Mouse (Mus musculus): ENCODE results near the gene Gdi2. TPM values are rescaled to one million over a fixed set of nuclear protein-coding genes. Genes with fewer than 3 reads are reported as not detected.

The Gdi2 gene
- polyA plus RNA-seq, 1 experiment from 2014 or later: 443 TPM

- Histone ChIP-seq H3K4me3 (replicated peaks) (no peak overlapping the region), H3K36me3 (no peaks in the 10 kb centered on the region), H3K27me3 (replicated peaks) (no peaks in the 10 kb centered on the region), H3K9ac (no peak overlapping the region), H3K4me1 (replicated peaks) (no peaks in the 10 kb centered on the region), H3K4me2 (replicated peaks) (no peak overlapping the region), H3K27ac (no peak overlapping the region), H3K9me3 (no peaks in the 10 kb centered on the region)
- WGBS: 70% methylated on average over 4 of the region's 4 CpGs
- no peak; the same call in 1 of the 2 replicates for ATAC-seq
These were observed 5.4 kb upstream of the Gdi2 start for GRCm38 (mm10) chr13:3532451-3532850.

DNA sequence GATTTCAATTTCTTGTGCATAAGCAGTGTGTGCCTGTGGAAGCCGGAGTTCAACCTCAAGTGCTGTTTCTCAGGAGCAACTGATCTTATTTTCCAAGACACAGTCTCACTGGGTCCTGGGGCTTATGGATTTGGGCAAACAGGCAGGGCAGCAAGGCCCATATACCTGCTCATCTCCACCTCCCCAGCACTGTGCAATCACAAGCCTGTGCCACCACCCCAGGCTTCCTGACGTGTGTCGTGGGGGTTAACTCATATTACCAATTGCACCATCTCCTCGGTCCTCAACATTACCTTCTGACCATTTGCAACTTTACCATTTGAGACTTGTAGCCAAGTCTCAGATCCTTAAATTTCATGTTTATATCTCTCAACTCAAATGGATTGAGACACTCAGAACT is 3.7 kb upstream of the Gdi2 start:
- WGBS: 95% methylated on average over 4 of the region's 4 CpGs

DNA sequence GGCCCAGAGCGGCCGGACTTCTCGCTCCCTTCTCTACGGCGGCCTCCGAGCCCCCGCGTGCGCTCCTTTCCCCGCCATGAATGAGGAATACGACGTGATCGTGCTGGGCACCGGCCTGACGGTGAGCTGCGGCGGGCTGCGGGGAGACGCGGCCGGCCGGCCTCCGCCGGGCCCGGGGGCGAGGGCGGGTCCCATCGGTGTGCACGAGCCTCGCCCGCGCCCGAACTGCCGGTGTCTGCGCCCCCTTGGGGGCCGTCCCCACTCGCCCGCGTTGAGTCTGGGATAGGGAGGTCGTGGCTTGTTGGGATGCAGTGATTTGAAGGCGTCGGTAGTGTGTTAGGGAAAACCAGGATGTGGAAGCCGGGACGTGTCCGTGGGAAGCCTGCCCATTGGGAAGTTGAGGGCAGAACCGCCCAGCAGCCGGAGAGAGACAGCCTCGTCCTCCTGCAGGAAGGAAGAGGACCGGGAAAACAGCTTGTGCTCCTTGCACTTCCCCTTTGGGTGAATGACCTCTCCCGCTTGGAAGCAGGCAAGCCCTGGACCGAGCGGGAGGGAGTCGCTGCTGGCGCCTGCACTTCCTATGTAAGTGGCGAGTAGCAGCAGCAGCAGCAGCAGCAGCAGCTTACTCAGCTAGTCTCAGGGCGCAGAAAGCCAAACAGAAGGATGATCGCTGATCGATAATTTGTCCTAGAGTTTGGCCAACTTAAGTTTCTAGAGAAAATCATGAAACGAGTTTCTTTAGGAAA is 533 bp downstream of the Gdi2 start:
- under 1% methylated on average over 59 of the region's 59 CpGs for WGBS
- H3K4me2 ChIP-seq (replicated peaks): peak overlapping the region; percentile 66
- no peaks in the 10 kb centered on the region for H3K27me3 ChIP-seq (replicated peaks)
- ATAC-seq: peak; percentile 79
- H3K27ac ChIP-seq: peak overlapping the region; percentile 100
- no peaks in the 10 kb centered on the region for H3K9me3 ChIP-seq
- H3K9ac ChIP-seq: peak overlapping the region; percentile 95
- peak overlapping the region; percentile 93 for H3K4me3 ChIP-seq (replicated peaks)
- H3K4me1 ChIP-seq (replicated peaks): peaks cover 6% of the 10 kb centered on the region; the same call in 1 of the 2 replicates
- no peaks in the 10 kb centered on the region for H3K36me3 ChIP-seq

More for the DNA sequence above, 3.7 kb upstream of the Gdi2 start:
- Histone ChIP-seq H3K4me2 (replicated peaks) (no peak overlapping the region), H3K4me1 (replicated peaks) (no peaks in the 10 kb centered on the region), H3K4me3 (replicated peaks) (no peak overlapping the region), H3K9me3 (no peaks in the 10 kb centered on the region), H3K9ac (no peak overlapping the region), H3K27me3 (replicated peaks) (no peaks in the 10 kb centered on the region), H3K27ac (no peak overlapping the region), H3K36me3 (no peaks in the 10 kb centered on the region)
- no peak for ATAC-seq

DNA sequence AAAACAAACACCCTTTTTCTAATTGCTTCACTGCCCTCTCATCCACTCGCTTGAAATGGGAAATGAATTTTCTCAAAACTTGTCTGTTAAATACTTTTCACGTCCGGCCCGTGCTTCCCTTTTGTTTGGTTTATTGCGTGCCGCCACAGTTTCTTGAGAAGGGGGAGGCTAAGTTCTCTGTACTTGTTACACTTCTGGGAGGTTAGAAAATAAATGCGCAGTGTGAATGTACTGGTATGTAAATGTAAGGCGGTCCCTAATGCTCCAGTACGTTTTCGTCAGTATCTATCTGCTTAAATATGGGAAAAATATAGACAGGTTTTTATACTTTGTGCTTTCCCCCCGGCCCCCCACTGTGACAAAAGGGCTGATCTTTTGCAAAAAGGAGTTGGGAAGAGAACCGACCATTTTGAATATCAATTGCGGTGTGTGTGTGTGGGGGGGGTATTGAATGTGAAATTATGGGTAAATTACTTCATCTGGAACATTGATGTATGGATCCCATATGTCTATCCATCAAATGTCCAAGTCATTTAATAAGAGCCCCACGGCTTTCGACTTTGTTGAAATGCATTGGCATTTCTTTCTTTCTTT is 1.2 kb downstream of the Gdi2 start:
- peak overlapping the region; percentile 100 for H3K27ac ChIP-seq
- ATAC-seq: no peak
- no peaks in the 10 kb centered on the region for H3K27me3 ChIP-seq (replicated peaks)
- peak overlapping the region; percentile 66 for H3K4me2 ChIP-seq (replicated peaks)
- peak overlapping the region; percentile 93 for H3K4me3 ChIP-seq (replicated peaks)
- 2% methylated on average over 15 of the region's 15 CpGs for WGBS
- no peaks in the 10 kb centered on the region for H3K36me3 ChIP-seq
- H3K4me1 ChIP-seq (replicated peaks): peaks cover 6% of the 10 kb centered on the region; the same call in 1 of the 2 replicates
- H3K9me3 ChIP-seq: no peaks in the 10 kb centered on the region
- H3K9ac ChIP-seq: peak overlapping the region; percentile 95

- WGBS: 49% methylated on average over 2 of the region's 2 CpGs
- Histone ChIP-seq H3K4me2 (replicated peaks) (peak overlapping the region; percentile 66), H3K9ac (peak overlapping the region; percentile 18; the same call in 1 of the 2 replicates), H3K4me1 (replicated peaks) (peaks cover 6% of the 10 kb centered on the region; the same call in 1 of the 2 replicates), H3K27ac (no peak overlapping the region), H3K4me3 (replicated peaks) (no peak overlapping the region), H3K9me3 (no peaks in the 10 kb centered on the region), H3K36me3 (no peaks in the 10 kb centered on the region), H3K27me3 (replicated peaks) (no peaks in the 10 kb centered on the region)
- ATAC-seq: no peak
These were observed 2.3 kb downstream of the Gdi2 start for GRCm38 (mm10) chr13:3540166-3540565.

- Histone ChIP-seq H3K9me3 (no peaks in the 10 kb centered on the region), H3K9ac (no peak overlapping the region), H3K36me3 (peaks cover 2% of the 10 kb centered on the region; the same call in 1 of the 2 replicates), H3K4me3 (replicated peaks) (no peak overlapping the region), H3K4me1 (replicated peaks) (peaks cover 6% of the 10 kb centered on the region; the same call in 1 of the 2 replicates), H3K4me2 (replicated peaks) (peak overlapping the region; percentile 3), H3K27ac (no peak overlapping the region), H3K27me3 (replicated peaks) (no peaks in the 10 kb centered on the region)
- 89% methylated on average over 2 of the region's 2 CpGs for WGBS
- no peak for ATAC-seq
These were observed 3.4 kb downstream of the Gdi2 start for GRCm38 (mm10) chr13:3541159-3541782.

GRCm38 (mm10) chr13:3544077-3544874 is 6.4 kb downstream of the Gdi2 start:
- Histone ChIP-seq H3K4me1 (replicated peaks) (peaks cover 6% of the 10 kb centered on the region; the same call in 1 of the 2 replicates), H3K27me3 (replicated peaks) (no peaks in the 10 kb centered on the region), H3K36me3 (peaks cover 6% of the 10 kb centered on the region; the same call in 1 of the 2 replicates), H3K9ac (no peak overlapping the region), H3K27ac (no peak overlapping the region), H3K4me2 (replicated peaks) (no peak overlapping the region), H3K9me3 (no peaks in the 10 kb centered on the region), H3K4me3 (replicated peaks) (no peak overlapping the region)
- WGBS: 87% methylated on average over 4 of the region's 4 CpGs
- ATAC-seq: no peak

GRCm38 (mm10) chr13:3544925-3545324 is 7.1 kb downstream of the Gdi2 start:
- H3K9ac ChIP-seq: no peak overlapping the region
- peak; percentile 82 for ATAC-seq
- H3K4me3 ChIP-seq (replicated peaks): no peak overlapping the region
- H3K27ac ChIP-seq: no peak overlapping the region
- H3K4me1 ChIP-seq (replicated peaks): peaks cover 6% of the 10 kb centered on the region; the same call in 1 of the 2 replicates
- no peaks in the 10 kb centered on the region for H3K9me3 ChIP-seq
- H3K36me3 ChIP-seq: peaks cover 7% of the 10 kb centered on the region
- 69% methylated on average over 5 of the region's 5 CpGs for WGBS
- no peak overlapping the region for H3K4me2 ChIP-seq (replicated peaks)
- H3K27me3 ChIP-seq (replicated peaks): no peaks in the 10 kb centered on the region

GRCm38 (mm10) chr13:3547410-3547809 is 9.5 kb downstream of the Gdi2 start:
- Histone ChIP-seq H3K27me3 (replicated peaks) (no peaks in the 10 kb centered on the region), H3K4me2 (replicated peaks) (no peak overlapping the region), H3K9me3 (no peaks in the 10 kb centered on the region), H3K4me1 (replicated peaks) (no peaks in the 10 kb centered on the region), H3K4me3 (replicated peaks) (no peak overlapping the region), H3K9ac (no peak overlapping the region), H3K27ac (no peak overlapping the region), H3K36me3 (peaks cover 9% of the 10 kb centered on the region)
- WGBS: 82% methylated on average over 3 of the region's 3 CpGs
- no peak for ATAC-seq

DNA sequence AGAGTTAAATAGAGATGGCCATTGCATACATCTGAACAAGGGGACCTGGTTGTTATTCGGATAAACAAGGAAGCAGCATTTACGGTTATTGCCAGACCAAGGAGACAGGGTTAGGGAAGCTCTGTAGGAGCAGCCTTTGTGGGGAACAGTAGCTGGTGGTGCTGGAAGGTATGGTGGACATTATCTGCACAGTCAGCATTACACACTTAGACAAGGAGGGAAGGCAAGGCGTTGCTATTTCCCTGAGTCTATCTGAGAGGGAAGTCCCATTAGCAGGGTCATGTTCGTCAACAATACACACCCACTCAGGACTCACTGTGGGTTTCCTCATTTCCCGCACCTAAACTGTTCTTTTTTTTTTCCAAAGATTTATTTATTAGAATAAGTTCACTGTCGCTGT is 10.0 kb downstream of the Gdi2 start:
- no peak for ATAC-seq
- H3K4me2 ChIP-seq (replicated peaks): no peak overlapping the region
- peaks cover 9% of the 10 kb centered on the region for H3K36me3 ChIP-seq
- no peaks in the 10 kb centered on the region for H3K27me3 ChIP-seq (replicated peaks)
- no peak overlapping the region for H3K4me3 ChIP-seq (replicated peaks)
- no peak overlapping the region for H3K27ac ChIP-seq
- WGBS: 80% methylated on average over 6 of the region's 6 CpGs
- no peak overlapping the region for H3K9ac ChIP-seq
- H3K9me3 ChIP-seq: no peaks in the 10 kb centered on the region
- no peaks in the 10 kb centered on the region for H3K4me1 ChIP-seq (replicated peaks)

DNA sequence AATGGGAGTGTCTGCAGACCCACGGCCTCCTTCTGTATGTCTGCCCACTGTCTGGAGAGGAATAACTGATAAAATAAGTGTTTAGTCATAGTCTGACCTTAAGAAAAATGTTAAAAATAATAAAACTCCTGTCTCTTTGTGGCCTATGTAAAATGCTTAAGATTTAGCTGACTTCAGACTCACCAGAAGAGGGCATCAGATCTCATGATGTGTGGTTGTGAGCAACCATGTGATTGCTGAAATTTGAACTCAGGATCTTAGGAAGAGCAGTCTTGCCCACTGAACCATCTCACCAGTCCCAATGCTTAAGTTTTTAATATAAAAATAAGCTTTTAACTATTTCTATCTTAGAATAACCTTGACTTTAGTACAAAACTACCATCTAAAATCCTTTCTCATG is 25.3 kb downstream of the Gdi2 start:
- H3K27me3 ChIP-seq (replicated peaks): no peaks in the 10 kb centered on the region
- no peak overlapping the region for H3K27ac ChIP-seq
- no peaks in the 10 kb centered on the region; the same call in 1 of the 2 replicates for H3K36me3 ChIP-seq
- no peak overlapping the region for H3K4me3 ChIP-seq (replicated peaks)
- H3K9ac ChIP-seq: no peak overlapping the region
- 88% methylated on average over 1 of the region's 1 CpGs for WGBS
- no peaks in the 10 kb centered on the region for H3K9me3 ChIP-seq
- H3K4me1 ChIP-seq (replicated peaks): no peaks in the 10 kb centered on the region
- ATAC-seq: 0 out of 2 replicates have a peak, but pooled peaks have one; percentile 28
- no peak overlapping the region for H3K4me2 ChIP-seq (replicated peaks)

- Histone ChIP-seq H3K36me3 (no peaks in the 10 kb centered on the region; the same call in 1 of the 2 replicates), H3K27ac (no peak overlapping the region), H3K27me3 (replicated peaks) (no peaks in the 10 kb centered on the region), H3K4me3 (replicated peaks) (no peak overlapping the region), H3K9ac (no peak overlapping the region), H3K9me3 (no peaks in the 10 kb centered on the region), H3K4me2 (replicated peaks) (no peak overlapping the region), H3K4me1 (replicated peaks) (no peaks in the 10 kb centered on the region)
- ATAC-seq: no peak
- WGBS: 72% methylated on average over 2 of the region's 2 CpGs
These were observed 26.1 kb downstream of the Gdi2 start for GRCm38 (mm10) chr13:3563953-3564352.
